Mouse (Mus musculus): Measurements from ENCODE around the gene Hps6. TPM values are rescaled to one million over a fixed set of nuclear protein-coding genes. Genes with fewer than 3 reads are reported as not detected.
"Not testable (repeated sequence)": the region's sequence is repeated elsewhere in the genome, so short reads cannot be mapped to it uniquely, and the experiment has no call there.

Gene Hps6
- total RNA-seq (2021), result 1 to 10 TPM; 3.4 to 3.9 TPM
- long read RNA-seq, experiment 1, transcript Hps6-201 (1 exons, 2,666 nt), result major isoform, 6 of 6 reads
- long read RNA-seq, experiment 1, partial matches to known transcripts, result 0 of 6 reads
- long read RNA-seq, experiment 1, other reads (novel, unspliced or antisense), result 0 of 6 reads
- long read RNA-seq, experiment 2, transcript Hps6-201 (1 exons, 2,666 nt), result major isoform, 12 of 12 reads
- long read RNA-seq, experiment 2, partial matches to known transcripts, result 0 of 12 reads
- long read RNA-seq, experiment 2, other reads (novel, unspliced or antisense), result 0 of 12 reads

DNA sequence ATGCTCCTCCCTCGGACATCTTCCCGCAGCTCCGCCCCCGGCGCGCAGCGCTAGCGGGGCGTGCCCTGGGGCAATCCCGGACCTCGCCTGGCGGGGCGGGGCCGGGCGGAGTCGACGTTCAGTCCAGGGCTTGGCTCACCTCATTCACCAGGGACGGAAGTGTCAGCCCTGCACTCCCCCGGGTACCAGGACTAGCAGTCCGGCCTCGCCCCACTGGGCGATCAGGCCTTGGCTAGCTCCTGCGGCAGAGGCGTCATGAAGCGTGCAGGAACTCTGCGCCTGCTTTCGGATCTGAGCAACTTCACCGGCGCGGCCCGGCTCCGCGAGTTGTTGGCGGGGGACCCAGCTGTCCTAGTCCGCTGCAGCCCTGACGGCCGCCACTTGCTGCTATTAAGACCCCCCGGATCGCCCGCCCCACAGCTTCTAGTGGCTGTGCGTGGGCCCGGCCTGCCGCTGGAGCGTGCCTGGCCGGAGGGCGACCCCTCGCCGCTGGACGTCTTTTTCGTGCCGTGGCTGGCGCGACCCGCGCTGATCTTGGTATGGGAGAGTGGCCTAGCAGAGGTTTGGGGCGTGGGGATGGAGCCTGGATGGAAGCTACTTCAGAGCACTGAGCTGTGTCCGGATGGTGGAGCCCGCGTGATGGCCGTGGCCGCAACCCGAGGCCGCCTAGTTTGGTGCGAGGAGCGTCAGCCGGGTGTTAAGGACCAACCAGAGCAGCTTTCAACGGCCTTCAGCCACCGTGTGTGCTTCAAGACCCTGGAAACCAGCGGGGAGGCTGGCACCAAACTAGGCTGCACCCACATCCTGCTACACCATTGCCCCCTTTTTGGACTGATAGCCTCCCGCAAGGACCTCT is at the start of gene Hps6:
Gene Hps6 (plus strand): TSS at position 138 of the 856 bp plus-strand sequence.
- TF ChIP-seq CTCF (IDR thresholded peaks at IDR 0.05), result no peak
- Histone ChIP-seq H3K4me3 (peak within 1 kb of the TSS; percentile 93), H3K27ac (peak within 1 kb of the TSS; percentile 91)
- DNase-seq, result peak; percentile 95
- intact Hi-C loops (cut with DNase I), result loop anchor here (5.0 kb wide), 1 partner anchor 39 kb away; the partner anchor contains the start of gene Pprc1

DNA sequence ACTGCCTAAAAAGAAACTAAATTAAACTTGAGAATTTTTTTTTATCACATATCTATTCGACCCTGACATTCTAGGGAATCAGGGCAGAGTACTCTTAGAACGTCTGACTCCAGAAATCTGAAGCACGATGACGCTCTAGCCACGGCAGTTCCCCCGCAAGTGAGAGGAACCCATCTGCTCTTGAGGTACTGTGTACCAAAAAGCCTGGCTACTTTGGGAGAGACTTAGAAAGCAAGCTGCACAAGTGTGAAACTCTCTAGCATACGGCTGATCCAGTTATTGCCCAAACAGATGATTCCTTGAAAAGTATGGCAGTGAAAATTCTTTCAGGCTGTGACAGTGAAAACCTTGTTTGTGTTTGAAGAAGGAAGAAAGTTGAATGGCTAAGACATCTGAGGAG is 46.6 kb upstream of the Hps6 start:
- intact Hi-C loops (cut with DNase I), result no loop called here

DNA sequence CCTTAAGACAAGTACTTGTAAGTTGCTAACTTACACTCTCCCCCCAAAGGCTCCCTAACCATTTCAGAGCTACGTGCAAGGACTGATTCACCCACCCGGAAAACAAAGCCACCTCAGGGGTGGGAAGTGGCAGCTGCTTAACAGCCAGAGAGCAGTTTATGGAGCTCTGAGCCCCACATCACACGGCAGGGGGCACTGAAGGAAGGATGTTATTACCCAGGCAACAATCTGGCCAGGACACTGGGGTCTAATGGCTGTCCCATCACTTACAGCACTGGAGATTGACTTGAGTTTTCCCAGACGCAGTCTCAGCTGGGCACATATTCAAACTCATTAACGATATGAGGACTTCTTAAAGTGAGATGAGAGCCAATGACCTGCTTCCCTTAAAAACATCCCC is 42.5 kb upstream of the Hps6 start:
- DNase-seq, result no peak
- Histone ChIP-seq H3K4me3 (no peak overlapping the region), H3K27ac (no peak overlapping the region)
- no peak for TF ChIP-seq CTCF (IDR thresholded peaks at IDR 0.05)
- intact Hi-C loops (cut with DNase I), result loop anchor here (10.0 kb wide), 1 partner anchor 54 kb away; no protein-coding TSS in a partner anchor

More for the DNA sequence above, 46.6 kb upstream of the Hps6 start:
- Histone ChIP-seq H3K4me3 (no peak overlapping the region), H3K27ac (no peak overlapping the region)
- no peak for TF ChIP-seq CTCF (IDR thresholded peaks at IDR 0.05)
- DNase-seq, result no peak

DNA sequence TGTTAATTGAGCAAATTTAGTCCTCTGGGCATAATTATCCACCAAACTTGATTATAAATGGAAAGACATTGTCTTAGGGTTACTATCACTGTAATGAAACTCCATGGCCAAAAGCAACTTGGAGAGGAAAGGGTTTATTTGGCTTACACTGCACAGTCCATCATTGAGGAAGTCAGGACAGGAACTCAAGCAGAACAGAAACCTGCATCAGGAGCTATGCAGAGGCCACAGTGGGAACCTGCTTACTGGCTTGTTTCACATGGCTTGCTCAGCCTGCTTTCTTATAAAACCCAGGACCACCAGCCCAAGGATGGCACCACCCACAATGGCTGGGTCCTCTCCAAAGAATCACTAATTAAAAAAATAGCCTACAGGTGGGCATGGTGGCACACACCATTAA is 18.9 kb upstream of the Hps6 start:
- intact Hi-C loops (cut with DNase I), result no loop called here
- no peak for TF ChIP-seq CTCF (IDR thresholded peaks at IDR 0.05)
- H3K4me3 ChIP-seq, result no peak overlapping the region
- no peak overlapping the region for H3K27ac ChIP-seq
- no peak for DNase-seq

DNA sequence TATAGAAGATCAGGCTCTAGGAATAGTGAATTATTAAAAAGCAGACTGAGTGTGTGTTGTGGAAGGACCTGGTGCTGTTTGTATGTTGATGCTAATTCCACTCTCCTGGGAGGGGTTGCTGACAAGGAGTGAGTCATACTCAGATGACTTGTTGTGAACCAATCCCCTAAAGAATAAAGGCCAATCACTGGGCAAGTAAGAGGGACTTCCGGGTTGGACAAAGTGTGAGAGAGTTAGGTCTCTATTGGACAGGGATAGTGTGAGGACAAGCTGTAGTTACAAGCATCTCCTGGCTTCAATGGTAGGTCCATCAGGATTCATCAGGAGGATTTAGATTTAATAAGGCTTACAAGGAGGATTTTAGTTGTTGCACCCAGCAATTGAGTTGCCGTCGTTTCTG is 15.1 kb upstream of the Hps6 start:
- H3K4me3 ChIP-seq, result no peak overlapping the region
- no peak overlapping the region for H3K27ac ChIP-seq
- DNase-seq, result no peak
- intact Hi-C loops (cut with DNase I), result no loop called here
- TF ChIP-seq CTCF (IDR thresholded peaks at IDR 0.05), result no peak

DNA sequence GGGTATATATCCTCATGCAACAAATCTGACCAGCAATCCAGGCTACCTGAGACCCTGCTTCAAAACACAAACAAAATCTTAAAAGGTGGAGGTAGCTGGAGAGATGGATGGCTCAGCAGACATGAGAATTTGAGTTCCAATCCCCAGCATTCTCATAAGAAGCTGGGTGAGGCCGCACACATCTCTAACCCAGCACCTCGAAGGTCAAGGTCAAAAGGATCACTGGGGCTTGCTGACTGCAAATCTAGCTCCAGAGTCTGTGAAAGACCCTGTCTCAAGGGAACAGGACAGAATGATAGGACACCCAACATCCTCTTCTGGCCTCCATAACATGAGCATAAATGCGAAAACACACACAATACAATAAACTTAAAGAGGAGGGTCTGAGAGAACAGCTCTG is 12.1 kb upstream of the Hps6 start:
- no peak for TF ChIP-seq CTCF (IDR thresholded peaks at IDR 0.05)
- Histone ChIP-seq H3K4me3 (no peak overlapping the region), H3K27ac (no peak overlapping the region)
- no peak for DNase-seq
- intact Hi-C loops (cut with DNase I), result no loop called here

DNA sequence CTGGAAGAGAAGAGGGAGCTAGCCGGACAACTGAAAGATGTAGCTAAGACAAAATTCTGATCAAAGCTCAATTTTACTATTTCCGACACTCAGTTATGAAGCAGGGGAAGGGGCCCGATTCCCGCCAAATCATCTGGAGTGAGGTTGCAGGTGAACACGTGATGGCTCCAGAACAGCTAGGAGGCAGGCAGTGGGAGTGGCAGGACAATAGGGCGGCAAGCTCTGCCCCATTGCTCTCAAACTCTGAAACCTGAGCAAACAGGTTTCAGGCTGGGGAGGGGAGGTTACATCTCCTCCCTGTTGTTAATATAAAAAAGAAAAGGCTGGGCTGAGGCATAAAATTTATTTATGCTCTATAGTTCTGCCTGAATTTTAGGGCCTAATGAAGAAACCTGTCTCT is 9.9 kb upstream of the Hps6 start:
- DNase-seq; H3K27ac ChIP-seq; intact Hi-C loops (cut with DNase I); H3K4me3 ChIP-seq: not testable (repeated sequence)

DNA sequence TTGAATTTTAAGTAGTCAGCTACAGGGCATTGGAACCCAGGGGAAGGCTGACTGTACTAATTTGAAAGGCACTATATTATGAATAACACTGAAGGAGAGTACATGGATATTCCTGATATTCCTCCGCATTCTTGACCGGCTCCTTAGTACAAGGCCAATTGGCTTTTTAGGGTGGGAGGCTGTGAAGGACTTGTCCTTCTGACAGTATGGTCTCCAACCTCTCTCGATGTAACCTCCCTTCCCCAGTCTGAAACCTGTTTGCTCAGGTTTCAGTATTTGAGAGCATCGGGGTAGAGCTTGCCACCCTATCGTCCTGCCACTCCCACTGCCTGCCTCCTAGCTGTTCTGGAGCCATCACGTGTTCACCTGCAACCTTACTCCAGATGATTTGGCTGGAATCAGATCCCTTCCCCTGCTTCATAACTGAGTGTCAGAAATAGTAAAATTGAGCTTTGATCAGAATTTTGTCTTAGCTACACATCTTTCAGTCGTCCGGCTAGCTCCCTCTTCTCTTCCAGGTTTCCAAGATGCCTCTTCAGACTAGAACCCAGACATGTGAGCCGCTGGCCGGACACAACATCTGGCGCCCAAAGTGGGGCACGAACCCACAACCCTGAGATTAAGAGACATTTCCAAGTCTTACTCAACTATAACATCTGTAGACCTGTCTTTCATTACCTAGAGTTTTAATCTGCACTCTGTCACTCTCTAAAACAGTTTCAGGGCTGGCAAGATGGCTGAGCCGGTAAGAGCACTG is 9.1 kb upstream of the Hps6 start:
- TF ChIP-seq CTCF (IDR thresholded peaks at IDR 0.05), result no peak
- no peak for DNase-seq
- H3K27ac ChIP-seq, result no peak overlapping the region
- no peak overlapping the region for H3K4me3 ChIP-seq
- intact Hi-C loops (cut with DNase I), result no loop called here

DNA sequence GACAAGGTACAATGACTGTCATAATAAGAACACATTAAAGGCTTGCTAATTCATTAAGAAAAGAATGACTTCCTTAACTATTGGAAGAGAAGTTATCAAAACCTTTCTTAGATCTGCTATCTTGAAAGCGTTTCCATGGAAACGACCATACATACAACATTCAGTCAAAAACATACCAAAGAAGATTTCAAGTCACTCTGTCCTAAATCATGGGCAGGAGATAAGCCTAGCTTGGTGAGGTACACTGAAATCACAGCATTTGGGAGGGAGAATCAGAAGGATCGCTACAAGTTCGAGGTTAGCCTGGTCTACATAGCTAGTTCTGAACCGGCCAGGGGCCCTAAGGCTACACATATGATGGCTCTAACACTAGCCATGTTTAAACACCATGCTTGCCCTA is 5.9 kb upstream of the Hps6 start:
- no peak for TF ChIP-seq CTCF (IDR thresholded peaks at IDR 0.05)
- Histone ChIP-seq H3K27ac (peak overlapping the region; percentile 100), H3K4me3 (peak overlapping the region; percentile 86)
- intact Hi-C loops (cut with DNase I), result no loop called here
- DNase-seq, result no peak

DNA sequence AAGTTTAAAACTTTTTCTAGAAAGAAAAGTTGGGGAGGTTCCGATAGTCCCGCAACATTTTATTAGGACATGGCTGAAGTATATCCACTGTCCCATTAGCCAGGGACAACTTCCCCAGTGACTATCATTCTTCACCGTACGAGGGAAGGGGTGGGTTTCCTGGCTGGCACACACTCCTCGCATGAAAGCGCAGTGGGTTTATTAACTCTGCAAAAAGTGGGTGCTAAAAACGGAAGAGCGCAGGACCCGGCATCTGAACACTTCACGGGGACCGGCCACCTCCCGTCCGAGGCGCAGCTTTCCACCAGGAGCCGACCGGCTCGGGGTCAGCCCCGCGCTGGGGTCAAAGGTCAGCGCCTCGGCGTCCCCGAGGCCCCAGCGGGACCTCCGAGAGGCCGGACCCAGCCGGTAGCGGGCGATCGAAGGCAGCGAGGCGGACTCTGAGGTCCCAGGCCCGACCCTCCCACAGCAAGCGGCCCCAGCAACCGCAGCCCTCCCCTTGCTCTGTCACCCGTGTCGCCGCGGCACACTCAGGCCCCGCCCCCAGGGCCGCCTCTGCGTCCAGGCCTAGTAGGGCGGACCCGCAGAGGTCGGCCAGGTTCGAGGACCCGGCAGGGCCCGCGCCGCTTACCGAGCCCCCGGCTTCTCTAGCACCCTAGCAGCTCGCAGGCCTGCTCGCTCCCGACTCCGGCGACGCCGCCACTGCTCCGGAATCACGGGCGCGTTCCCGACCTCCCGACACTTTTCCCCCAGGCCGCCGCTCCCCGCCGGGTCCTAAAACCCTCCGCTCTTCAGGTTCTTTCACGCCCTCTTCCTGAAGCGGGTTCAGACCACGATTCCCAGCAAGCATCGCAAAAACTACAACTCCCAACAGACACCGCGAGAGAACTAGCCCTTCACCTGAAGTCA is 5.3 kb upstream of the Hps6 start, which contains the start of gene Armh3:
Gene Armh3 (minus strand): TSS at position 704 of the 909 bp plus-strand sequence.
- no peak for TF ChIP-seq CTCF (IDR thresholded peaks at IDR 0.05)
- Histone ChIP-seq H3K27ac (peak within 1 kb of the TSS; percentile 100), H3K4me3 (peak within 1 kb of the TSS; percentile 86)
- intact Hi-C loops (cut with DNase I), result no loop called here
- DNase-seq, result peak; percentile 94

DNA sequence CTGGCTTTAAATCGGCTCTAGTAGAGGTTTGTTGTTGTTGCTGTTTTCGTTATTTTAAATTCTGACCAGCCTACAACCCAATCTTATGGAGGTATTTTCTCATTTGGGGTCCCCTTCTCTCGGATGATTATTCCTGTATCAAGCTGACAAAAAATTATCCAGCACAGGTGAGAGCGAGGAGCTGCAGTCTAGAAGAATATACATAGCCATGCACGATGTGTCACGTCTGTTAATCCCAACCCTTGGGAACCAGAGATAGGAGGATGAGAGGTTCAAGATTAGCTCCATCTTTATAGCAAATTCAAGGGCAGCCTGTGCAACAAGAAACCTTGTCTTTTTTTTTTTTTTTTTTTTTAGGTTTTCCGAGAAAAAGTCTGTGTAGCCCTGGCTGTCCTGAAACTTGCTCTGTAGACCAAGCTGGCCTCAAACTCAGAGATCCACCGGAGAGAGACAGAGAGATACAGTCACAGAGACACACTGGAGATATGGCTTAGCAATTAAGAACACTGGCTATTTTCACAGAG is 4.6 kb upstream of the Hps6 start:
- DNase-seq, result no peak
- peak overlapping the region; percentile 100 for H3K27ac ChIP-seq
- TF ChIP-seq CTCF (IDR thresholded peaks at IDR 0.05), result no peak
- intact Hi-C loops (cut with DNase I), result no loop called here
- peak overlapping the region; percentile 86 for H3K4me3 ChIP-seq
